Mouse (Mus musculus) adrenal gland, postnatal 10 days (tissue): ENCODE data around the gene Add3. TPM values are rescaled to one million over a fixed set of nuclear protein-coding genes. Genes with fewer than 3 reads are reported as not detected.

Experiments used
- DNase-seq: peaks from one replicate; pipeline ENCODE4 v3.0.0; 2021; ENCODE audit warnings: mixed read lengths
- total RNA-seq, 2 experiments: library from RNA; stranded (reverse); gene quantifications; 2 replicates each; pipeline ENCODE4 v1.2.3; 2021

The Add3 gene
- total RNA-seq, 2 experiments from 2014 or later = 77.6 to 89.0 TPM

DNA sequence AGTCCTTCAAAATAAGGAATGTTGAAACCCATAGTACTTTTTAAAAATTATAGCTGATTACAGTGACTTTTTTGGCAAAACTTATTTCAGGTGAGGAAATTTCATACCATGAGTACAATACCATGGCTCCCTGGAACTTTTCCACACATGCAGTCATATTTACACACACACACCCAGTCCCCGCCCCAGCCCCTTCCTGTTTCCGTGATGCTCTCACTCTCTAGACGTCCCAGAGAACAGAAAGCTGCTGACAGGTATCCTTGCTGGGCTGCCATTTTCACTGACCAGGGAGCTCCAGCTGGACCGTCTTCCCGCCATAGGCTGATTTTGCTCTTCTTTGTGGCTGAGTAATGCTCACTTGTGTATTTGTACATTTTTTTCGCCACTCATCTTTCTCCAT lies 101.6 kb downstream of the Add3 start:
- DNase-seq = no peak

DNA sequence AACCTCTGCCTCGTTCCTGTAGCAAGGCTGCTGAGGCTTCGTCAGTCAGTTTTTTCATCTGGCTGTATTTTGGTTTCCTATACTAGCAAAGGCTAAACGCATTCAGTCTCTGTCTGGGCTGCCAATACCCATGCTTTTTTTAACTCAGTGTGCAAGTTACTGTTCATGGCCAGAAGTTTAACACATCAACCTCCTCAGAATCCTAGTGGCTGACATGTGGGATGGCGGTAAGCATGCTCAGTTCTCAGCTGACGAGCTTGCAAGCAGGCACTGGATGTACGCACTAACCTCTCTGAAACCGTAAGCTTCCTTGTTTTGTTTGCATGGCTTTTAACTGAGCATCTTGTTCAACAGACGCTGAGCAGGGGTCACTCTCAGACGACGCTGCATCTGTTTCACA lies 103.7 kb downstream of the Add3 start:
- no peak for DNase-seq

DNA sequence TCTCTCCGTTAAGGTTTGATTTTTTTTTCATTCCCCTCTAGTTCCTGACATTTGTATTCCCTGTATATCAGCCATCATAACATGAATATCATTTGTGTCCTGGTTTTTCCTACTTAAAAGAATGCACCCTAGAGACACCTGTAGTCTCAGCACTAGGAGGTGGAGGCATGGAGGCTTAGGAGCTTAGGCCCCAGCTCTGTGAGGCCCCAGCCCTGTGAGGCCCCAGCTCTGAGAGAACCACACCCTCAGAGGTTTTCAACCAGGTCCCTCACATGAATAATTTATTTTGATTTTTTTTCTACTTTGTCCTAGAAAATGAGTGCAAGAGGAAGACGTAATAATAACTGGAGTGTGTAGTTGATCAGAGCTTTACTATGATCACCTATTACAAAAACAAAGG lies 107.3 kb downstream of the Add3 start:
- no peak for DNase-seq

DNA sequence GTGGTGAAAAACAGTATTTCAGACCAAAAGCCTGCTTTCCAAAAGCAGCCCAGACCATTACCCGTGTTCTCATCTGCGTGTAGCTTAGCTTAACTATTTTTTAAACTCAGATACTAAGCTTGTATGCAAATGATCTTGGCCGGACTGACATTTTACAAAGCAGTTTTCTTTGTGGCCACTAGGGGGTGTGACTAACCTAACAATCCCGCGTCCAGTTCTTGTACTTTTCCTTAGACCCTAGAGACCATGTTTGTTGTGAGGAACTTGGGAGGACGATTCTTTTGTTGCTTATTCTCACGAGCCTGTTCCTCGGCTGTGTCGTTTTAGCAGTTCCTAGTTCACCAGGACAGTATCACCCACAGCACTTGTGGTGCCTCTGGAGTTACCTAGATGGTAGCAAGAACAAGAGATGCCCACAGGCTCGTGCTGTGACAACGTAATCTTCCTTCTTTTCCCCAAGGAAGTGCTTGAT lies 107.8 kb downstream of the Add3 start:
- DNase-seq = peak; percentile 57

DNA sequence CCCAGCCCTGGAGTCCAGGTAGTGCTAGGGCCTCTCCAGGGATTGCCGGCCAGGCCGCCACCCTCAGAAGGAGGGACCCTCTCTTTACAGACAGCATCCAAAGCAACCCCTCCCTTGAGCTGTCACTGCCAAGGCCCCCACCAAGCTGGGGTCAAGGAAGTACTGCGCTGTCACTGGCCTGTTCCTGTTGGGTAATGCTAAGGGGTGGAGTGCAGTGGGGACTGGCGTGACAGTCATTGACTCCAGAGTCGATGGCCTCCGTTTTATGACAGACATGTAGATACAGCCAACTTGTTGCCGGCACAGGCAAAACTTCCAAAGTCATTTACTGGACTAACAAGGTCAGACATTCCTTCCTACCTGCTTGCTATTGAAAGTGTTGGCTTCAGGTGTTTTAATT lies 110.8 kb downstream of the Add3 start:
- DNase-seq = peak; percentile 23

DNA sequence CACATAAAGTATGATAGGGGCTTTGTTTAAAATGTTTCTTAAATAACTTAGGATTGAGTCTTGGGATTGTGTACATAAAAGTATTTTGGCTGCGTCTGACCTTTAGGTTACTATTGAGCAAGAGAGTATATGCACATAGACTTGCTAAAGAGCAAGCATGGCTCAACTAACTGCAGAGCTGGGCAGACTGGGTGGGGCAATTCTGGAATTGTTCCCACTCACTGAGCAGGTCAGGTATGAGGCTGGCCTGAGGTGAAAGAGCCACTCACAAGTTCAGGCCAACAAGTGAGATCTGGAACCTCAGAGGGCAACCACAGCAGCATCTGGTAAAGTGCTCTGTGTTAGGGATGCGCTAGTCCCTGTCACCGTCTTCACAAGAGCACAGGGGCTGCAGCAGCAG lies 111.4 kb downstream of the Add3 start:
- no peak for DNase-seq

GRCm38 (mm10) chr19:53252111-53253028 lies 112.1 kb downstream of the Add3 start:
- peak; percentile 19 for DNase-seq

GRCm38 (mm10) chr19:53256361-53256760 lies 116.1 kb downstream of the Add3 start:
- no peak for DNase-seq

- DNase-seq = no peak
Measured at GRCm38 (mm10) chr19:53256991-53257594, 116.8 kb downstream of the Add3 start.

- DNase-seq = no peak
Measured at GRCm38 (mm10) chr19:53257631-53258560, 117.7 kb downstream of the Add3 start.

DNA sequence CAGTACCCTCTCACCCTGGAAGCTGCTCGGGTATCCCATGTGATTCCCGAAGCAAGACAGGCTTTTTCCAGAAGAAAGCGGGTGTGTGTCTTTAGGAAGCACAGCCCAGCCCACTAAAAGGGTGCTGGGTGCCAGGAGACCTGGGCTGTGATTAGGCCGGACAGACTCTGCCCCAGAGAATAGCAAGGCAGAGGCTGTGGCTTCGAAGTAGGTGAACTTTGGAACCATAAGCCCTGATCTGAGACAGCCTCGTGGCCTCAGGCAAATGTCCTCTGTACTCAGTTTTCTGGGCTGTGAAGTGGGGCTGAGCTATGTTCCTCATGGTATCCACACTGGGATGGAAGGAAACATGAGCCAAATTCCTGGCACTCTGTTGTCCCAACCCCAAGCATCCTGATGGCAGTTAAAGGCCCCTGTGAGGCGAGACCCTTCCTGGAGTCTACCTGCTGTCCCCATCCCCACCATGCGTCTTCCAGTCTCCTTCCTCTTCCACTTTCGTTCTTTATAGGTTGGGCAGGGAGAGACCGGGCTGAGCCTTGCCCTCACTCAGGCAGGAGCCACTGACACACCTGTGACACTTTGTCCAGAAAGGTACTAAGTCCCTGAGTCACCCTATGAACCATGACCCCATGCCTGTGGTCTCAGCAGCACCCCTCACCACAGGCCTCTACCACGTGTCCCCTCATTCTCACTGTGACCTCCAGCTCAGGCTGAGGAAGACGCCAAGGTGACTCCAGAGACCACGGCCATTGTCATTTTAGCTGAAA lies 118.7 kb downstream of the Add3 start:
- no peak for DNase-seq

- no peak for DNase-seq
Measured at GRCm38 (mm10) chr19:53259541-53259940, 119.3 kb downstream of the Add3 start.

GRCm38 (mm10) chr19:53260261-53260660 lies 120.0 kb downstream of the Add3 start:
- no peak for DNase-seq

DNA sequence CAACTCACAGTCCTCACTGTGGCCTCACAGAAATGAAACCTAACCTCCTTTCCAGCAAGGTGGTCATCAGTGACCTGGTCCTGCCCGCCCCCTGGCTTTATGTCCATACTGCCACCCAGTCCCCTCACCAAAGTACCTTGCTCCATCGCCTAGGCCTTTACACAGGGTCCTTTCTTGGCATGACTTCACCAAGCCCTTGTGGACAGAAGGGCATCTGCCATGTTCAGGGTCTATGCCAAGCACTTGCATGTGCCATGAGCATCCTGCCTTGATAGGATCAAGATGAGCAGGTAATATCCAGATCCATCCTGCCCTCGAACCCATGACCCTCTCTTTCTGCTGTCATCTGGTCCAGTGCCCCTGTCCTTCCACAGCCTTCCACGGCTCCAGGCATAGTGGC lies 120.6 kb downstream of the Add3 start:
- no peak for DNase-seq

DNA sequence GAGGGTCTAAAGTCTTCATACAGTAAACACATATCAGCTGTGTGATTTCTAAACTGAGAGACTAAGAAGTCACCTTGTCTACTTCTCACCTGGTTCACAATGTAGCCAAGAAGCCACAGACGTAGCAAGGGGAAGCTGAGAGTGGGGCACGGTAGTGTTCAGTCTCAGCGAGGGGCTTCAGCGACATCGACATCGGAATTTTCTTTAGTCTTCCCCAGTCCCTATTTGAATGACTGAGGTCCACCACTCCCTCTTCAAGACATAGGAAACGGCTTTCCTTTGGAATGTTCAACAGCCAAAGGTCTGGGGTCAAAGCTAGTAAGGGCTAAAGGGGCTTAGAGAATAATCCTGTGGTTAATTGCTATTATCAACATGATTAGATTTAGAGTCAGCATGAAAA lies 121.8 kb downstream of the Add3 start:
- DNase-seq = no peak

DNA sequence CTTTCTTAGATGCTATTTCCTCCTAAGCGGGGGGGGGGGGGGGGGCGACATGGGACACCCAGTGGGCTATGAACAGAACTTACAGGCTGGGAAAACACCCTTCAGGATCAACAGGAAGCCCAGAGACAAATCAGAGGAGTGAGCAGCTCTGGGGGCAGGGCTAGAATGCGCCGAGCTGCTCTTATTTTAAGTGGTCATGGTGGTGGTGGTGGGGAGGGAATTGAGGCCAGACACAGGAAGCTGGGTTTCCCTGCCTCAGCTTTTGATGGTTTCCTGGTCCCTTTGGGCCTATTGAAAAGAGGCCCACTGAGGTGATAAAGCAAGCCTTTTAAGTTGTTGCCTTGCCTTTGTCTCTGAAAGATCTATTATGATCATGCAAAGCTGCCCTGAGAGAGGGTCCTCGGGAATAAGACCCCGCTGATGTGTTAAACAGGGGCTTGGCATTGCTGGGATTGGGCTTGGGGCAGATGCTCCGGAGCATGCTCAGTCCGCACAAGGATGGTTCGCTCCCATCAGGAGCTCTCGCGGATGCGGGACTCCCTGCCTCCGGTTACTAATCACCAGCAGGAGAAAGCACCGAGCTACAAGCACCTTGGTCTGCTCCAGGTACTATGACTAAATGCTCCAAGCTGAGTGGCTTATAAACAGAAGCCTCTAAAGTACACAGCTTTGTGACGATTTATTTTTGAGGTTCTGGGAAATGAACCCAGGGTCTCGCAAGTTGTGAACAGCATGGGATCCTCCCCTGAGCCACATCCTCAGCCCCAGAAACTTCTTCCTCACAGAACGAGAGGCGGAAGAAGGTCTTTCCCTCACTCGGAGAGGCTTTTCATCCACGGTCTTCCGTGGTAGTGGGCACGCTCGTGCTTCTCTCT lies 123.9 kb downstream of the Add3 start:
- no peak for DNase-seq

GRCm38 (mm10) chr19:53264821-53265727 lies 124.8 kb downstream of the Add3 start:
- DNase-seq = no peak

DNA sequence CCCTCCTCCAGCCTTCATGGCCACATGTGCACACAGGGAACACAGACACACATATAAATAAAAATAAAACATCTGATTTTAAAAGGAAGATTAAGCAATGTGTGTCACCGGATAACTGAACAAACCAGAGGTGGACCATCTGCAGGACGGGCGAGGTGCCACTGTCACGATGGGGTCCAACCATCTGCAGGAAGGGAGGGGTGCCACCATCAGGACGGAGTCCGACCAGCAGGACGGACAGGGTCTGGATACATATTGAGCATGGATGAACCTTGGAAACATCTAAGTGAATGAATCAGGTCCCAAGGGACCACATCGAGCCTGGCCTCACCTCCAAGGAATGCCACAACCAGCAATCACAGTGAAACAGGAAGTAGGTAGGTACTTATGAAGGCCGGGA lies 127.1 kb downstream of the Add3 start:
- no peak for DNase-seq

DNA sequence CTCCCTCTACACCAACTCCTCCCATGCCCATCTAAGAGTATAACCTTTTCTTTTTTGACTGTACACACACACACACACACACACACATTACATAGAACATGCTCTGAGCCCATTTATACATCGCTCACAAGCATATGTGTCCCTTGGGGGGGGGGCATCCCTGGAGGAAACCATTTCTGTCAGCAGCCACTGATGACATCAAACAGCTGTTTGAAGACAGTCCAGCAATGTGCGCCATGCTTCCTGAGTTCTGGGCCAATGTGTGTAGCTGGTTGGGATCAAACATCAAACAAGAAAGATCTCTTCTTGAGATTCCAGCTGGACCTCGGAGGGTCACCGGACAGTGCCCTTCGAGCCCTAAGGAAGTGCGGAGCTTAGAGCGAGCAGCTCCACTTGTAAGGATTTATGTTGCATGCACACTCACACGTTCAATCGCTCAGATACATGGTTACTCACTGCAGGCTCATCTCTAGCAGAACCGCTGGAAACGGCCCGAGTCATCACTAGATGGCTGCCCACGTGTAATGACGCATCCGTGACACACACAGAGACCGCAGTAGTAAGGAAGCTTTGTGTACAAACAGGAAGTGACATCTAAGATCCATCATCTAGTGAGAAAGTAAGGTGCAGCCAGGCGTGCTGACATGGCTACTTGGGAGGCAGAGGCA lies 132.9 kb downstream of the Add3 start:
- DNase-seq = no peak
